Mouse (Mus musculus) T-helper 1 cell (primary cell): ENCODE results near the gene Phlpp2.

ENCODE experiments used
- in situ Hi-C: fragments of 300-600 bp; cut with MboI, MseI; formaldehyde crosslinking; loops from one replicate; pipeline ENCODE4 v1.15.1; 2025; ENCODE audit warnings: high pct_unique_total_duplicates

Gene Phlpp2

DNA sequence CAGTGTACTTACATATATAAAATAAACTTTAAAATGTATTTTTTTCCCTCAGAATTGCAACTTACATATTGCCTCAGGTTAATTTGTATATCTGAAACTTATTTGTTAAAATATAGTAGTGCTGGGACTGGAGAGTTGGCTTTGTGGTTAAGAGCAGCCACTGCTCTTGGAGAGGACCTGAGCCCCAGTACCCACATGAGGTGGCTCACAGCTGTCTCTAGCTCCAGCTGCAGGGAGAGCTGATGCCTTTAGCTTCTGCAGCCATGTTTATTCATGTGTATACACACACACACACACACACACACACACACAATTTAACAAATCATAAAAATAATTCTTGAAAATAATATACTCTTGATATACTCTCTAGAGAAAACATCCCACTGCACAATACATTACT, 34.0 kb downstream of the Phlpp2 start:
- in situ Hi-C loops, result no loop called here

DNA sequence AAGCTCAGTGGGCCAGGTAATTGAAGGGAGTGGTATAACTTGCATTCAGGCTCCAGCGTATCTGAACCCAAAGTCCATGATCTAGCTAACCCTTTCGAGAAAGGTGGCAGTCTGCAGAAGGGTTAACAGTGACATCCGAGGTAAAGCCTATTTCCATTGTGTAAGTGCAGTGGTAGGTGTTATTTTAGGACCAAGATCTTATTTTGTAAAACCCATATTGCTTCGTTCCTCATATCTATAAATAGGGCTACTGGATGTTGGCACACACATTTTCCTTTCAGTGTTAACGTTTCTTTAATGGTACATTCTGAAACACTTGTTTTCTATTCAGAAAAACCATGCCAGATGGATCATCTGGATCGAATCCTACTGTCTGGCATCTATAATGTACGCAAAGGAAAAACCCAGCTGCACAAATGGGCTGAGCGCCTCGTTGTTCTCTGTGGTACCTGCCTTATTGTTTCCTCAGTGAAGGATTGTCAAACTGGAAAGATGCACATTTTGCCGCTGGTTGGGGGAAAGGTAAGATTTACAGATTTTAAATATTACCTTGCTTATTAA, 35.6 kb downstream of the Phlpp2 start:
- in situ Hi-C loops, result no loop called here

DNA sequence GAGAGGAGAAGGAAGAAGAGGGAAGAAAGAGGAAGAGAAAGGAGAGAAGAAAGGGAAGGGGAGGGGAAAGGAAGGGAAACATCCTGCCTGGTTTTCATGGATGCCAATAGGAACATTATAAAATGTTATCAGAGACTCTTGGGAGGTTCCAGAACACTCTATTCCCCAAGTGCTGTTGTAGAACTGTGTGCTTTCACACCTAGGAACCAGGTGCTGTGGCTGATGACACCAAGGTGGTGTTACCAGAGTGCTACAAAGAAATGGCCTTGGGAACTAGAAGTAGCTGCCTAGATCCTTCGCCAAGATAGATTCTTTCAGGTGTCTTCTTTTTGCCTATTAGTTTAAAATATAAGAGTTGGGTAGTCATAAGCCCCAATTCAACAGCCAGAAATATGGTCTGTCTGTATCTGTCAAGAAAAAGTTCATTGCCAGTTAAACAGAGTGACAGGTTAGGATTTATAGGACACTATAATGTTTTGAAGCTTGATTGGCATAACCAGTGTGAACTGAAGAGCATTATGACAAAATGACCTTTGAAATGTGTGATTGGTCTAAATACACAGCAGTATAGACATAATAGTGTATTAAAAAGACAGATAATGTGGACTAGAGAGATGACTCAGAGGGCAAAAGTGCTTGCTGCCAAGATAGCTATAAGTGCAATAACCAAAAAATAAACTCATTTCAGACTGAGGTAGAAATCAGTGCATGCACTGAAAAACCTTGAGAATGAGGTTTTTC, 36.8 kb downstream of the Phlpp2 start:
- in situ Hi-C loops, result no loop called here

DNA sequence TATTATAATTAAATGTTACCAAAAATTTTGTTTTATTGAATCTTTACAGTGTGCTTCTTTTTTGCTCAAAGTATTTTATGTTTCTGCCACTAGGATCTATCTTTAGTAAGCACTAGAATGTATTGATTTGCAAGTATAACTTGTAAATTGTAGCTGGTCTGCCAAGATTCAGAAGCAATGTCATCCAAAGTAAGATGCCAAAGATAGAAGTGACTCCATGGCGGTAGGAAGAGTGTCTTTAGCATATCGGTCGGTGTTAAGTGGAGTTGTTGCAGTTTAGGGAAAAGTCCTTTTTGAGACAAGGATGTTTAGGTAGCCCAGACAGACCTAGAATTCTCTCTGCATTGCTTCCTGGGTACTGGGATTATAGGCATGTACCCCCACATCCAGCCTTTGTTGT, 38.6 kb downstream of the Phlpp2 start:
- in situ Hi-C loops, result no loop called here

DNA sequence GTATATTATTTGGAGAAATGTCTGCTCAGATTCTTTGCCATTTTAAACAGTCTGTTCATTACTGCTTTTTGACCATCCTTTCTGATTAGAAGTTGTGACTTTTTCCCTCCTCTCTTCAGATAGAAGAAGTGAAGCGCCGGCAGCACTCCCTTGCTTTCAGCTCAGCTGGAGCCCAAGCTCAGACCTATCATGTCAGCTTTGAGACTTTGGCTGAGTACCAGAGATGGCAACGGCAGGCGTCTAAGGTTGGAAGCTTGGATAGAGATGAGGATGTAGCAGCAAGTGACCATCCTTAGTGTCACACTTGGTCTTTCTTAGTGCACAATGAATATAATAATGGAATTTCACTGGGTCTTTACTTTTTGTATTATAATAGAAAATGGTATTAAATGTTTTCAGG, 39.0 kb downstream of the Phlpp2 start:
- in situ Hi-C loops, result no loop called here

DNA sequence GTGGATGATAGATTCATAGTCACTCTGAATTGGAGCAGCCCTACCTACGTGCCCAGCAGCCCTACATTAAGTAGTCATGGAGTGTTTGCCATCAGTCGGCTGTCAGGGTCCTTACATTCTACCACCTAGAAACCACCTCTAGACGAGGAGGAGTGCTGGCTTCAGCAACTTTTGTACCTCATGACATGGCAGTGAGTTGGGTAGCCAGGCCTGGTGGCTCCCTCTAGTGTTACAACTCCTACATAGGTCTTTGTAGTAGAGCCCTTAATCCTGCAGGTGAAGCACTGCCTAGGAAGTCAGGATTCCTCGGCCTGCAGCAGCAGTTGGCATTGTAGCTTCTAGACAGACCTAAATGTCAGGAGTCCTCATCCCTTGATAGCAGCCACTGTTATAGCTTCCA, 48.9 kb downstream of the Phlpp2 start:
- in situ Hi-C loops, result no loop called here

DNA sequence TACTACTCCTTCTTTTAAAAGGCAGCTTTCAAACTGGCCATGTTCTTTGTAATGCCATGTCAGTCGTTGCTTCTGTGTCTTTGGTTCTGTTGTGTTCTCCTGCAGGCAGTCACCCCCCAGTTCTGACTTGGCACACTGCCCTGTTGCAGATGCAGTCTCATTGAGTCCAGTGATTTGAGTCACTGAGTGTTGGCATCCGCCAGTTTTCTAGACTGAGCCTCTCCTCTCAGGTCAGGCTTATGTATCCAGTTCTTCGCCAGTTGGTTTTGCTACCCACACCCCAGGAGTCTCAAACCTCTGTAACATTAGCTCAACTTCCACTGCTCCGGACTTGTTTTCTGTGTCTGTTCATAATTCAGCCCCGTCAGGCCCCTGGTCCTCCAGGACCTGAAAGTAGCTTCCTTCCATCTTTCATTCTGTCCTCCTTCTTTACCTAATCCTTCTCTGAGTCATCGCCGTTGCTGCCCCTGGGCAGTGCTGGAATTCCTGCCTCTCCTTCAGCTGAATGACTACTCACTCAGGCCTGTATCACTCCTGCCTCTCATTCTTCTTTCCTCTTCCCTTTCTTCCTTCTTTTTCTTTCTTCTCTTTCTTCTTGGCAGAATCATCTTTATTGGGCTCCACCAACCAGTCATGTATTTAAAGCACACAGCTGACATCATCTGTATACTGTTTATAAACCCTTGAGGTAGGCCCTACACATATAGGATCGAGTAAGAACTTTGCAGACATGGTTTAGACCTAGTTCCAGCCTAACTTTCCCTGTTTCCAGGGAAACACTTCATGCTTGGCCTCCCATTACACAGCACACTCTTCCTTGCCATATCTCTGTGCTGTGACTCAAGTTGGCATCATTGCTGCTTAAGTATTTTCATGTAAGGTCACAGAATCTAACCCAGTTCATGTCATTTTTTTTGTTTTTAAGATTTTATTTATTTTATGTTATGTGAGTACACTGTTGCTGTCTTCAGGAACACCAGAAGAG, 52.4 kb downstream of the Phlpp2 start:
- in situ Hi-C loops, result no loop called here

DNA sequence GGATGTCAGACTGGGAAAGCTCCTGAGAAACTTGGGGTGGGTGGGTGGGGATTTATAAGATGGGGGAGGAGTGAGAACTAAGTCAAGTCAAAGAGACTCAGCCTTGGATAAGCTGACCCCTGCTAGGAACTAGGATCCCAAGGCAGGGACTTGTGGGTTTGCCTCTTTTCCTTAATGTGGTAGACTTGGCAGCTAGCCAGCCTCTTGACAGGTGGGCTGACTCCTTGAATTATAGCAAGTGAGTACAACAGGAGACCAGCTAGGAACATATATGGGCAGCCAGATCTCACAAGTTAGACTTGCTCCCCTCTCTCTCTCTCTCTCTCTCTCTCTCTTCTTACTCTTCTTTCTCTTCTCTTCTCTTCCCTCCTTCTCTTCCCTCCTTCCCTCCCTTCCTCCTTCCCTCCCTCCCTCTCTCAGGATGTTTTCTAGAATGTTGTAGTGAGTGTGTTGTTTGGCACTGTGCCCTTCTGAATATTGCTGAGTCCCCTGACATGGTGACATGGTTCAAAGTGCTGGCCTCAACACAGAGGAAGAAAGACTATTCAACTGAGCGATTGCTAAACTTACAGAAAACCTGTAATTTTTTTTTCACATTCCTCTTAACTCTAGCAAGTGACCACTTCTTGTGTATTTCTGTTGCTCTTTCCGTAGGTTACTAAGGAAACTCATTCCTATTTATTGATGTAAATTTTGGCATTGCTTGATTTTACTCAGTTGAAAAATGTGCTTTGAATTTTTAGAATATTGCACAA, 73.4 kb downstream of the Phlpp2 start:
- in situ Hi-C loops, result no loop called here

DNA sequence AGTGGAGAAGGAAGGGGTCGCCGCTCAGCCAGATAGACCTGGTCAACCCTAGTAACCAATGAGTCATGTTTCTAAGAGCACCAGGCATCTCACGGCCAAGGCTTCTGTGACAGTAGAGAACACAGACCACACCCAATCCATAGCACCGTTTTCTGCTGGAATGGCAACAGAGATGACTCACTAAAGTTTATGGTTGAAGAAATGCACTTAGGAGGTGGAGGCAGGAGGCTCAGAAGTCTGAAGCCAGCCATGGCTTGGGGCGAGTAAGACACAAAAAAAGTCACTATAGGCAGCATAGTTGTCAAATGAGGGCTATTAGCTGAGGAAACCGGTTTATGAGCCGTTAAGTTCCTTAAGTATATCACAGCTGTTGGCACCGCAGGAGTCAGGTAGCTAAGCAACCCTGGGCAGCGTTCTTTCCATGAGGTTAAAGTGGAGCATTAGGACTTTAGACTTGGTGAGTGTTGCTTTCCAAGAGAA, 76.9 kb downstream of the Phlpp2 start:
- in situ Hi-C loops, result no loop called here

DNA sequence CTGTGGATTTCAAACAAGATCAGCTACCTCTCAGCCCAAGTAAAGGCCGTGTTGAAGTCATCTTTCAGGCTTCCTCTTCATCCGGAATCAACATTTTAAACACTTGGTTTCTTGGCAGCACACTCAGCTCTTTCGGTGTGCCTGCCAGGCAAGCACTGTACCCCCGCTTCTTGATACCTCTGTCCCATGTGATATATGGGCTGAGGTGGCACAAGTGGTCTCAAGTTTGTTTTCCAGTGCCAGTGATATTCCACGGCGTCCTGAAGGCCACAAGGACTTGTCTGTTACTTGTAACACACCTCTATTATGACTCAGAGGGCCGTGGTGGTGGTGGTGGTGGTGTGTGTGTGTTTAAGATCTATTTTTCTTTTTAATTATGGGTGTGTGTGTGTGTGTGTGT, 77.4 kb downstream of the Phlpp2 start:
- in situ Hi-C loops, result no loop called here

DNA sequence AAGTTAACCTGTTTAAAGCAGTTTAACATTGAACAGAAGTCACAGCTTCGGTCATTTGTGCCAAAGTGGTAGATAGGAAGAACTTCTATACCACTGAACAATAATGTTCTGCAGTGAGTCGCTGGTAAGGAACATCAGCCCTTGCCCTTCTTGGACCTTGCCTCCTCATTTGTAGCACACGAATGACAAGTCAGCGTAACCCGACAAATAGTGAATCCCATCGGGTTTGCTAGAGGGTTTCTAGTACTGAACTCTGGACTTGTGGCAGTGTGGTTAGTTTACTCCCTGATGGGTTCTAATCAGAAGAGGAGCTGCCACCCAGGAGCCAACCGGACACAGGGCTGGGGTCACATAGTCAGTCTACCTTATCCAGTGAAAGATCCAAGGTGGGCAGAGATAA, 77.9 kb downstream of the Phlpp2 start:
- in situ Hi-C loops, result no loop called here

DNA sequence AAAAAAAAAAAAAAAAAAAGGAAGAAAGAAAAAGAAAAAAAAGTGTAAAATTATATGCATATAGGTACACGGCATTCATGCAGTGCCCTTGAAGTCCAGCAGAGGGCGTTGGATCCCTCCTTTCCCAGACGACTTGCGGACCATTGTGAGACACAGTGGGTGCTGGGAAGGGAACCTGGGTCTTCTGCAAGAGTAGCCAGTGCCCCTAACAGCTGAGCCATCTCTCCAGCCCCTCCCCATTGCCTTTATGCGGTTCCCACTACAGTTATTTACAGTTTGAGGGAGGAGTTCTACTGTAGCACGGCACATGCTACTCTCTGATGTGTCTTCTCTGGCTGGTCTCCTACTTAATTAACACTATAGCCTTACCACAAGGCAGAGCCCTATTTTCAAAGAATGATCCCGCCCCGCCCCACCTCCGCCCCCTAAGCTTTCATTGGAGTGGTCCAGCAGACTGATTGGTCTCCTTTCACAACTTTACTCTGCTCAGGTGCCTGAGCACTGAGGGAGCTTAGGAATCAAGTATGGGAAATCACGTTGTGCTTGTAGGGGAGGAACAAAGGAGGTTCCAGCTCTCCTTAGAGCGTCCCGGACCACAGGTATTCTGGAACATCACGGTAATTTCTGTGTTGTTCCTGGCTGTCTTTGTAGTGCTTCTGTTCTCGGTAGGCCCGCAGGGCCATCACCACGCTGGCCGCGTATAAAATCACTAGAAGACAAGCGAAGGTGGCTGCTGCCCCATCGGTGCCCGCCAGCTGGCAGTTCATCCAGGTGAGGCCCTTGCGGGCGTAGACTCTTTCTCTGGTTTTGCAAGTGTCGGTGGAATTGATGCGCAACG, 79.3 kb downstream of the Phlpp2 start:
- in situ Hi-C loops, result no loop called here

DNA sequence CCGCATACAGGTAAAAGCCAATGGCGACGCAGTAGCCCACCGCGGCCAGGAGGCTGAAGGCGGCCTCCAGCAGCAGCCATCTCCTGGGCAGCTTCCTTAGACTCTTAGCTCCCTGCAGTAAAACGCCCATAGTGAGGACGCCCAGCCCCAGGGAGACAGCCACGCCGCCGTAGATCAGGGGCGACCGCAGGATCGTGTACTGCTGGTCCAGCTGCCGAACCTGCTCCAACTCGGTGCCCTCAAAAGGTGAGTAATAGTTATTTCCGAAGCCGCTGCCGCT, 79.9 kb downstream of the Phlpp2 start:
- in situ Hi-C loops, result no loop called here

DNA sequence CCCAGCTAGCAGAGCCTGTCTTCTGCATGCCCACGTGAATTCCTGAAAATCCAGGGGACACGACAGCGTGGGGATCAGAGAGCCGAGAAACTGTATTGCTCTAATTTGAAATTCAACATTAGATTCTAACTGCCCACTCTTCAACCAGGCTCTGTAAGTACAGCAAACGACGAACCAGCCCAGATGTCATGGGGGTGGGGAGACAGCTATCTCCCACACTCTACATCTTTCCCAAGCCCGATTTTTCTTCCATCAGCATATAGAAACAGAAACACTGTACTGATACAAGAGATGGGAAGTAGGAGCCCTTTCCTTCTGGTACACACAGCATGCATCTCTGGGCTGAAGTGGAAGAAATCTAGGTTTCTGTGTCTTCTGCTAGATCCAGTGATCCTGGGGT, 83.8 kb downstream of the Phlpp2 start:
- in situ Hi-C loops, result no loop called here

DNA sequence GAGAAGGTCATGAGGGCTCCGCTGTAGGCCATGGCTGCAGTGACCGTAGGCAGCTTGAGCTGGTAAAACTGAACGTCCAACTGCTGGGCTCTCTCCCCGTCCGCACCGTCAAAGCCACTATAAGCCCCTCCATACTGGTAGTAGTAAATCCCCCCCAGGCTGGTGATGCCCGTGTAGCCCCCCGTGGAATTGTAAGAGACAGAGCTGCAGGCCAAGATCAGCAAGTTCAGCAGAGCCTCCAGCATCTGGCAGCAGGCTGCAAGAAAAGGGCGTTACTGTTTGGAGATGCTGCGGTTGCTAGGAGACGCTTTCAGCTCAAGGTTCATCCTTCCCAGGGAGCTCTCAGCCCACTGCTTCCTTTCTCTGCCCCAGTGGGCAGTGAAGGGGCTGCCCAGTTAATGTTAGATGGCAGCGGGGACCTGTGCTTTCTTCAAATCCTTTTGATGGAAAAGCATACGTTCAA, 86.2 kb downstream of the Phlpp2 start:
- in situ Hi-C loops, result no loop called here

DNA sequence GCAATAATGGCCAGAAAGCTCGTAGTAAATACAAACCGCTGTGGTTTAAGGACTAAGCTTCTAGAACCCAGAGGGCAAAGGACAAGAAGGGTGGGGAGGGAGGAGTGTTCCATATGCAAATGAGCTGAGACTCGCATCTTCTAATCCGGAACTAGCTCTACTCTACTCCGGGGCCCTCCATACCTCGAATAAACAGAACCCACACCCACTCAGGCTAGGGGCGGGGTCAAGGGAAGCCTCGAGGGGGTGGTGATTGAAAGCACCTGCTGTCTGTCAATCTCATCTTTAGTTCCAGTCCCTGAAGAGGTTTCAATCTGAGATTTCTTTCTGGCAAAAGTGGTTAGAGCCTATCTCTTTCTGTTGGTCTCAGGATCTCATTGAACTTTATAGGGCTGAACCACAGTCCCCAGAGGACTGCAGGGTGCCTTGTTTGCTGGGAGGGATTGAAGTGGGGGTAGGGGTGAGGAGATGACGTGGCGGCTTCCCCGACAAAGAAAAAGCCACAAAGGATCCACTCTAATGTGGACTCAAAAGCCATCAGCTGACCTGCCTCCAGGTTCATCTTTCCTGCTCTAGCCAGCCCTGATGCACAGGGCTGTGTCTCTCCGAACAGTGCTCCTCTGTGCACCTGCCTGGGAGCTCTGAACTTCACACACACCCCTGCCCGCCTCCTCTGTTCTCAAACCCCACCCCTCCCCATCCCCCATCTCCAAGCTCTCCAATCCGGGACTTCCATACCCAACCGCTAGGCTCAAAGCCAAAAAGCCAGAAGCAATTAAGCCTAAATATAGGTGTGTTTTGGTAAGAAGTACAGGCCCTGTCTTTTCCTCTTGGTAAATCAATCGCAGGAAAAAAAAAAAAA, 89.1 kb downstream of the Phlpp2 start:
- in situ Hi-C loops, result no loop called here

DNA sequence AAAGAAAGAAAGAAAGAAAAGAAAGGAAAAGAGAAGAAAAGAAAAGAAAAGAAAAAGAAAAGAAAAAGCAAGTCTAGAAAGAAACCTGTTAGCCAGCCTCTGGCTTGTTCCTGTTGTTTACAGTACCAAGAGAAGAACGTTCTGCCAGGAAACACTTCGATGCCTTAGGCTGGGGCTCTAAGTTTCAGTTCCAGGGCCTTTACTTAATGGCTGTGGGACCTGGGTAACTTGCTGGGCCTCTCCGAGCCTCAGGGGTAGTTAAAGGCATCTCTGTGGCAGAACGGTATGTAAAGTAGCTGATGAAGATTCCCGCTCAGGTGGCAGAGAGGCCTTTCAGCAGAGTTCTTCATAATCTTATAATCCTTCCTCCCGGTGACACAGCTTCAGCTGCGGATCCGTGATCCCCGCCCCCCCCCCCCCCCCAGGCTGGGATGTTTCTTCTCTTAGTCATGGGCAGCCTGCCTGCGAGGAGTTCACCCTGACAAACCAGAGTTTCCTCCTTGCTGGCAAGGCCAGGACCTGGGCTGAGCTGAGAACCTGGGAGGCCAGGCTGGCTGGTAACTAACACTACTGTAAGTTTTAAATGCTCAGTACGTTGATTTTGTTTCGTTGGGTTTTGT, 89.8 kb downstream of the Phlpp2 start:
- in situ Hi-C loops, result no loop called here

DNA sequence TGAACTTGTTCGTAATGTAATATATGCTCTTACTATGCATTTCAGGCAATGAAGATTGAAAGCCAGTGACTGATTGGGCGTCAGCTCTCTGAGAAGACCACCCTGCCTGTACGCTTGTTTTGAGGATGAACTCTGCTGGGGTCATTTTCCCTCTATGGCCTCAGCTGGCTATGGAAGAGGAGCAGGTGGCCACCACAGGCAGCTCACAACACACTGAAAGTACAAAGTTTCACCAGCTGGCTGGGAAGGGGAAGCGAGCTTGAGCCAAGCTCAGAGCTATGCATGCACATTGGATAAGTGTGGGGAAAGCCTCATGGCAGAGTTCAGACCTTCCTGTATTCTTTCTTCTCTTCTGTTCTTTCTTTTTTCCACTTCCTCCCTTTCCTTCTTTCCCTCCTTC, 90.8 kb downstream of the Phlpp2 start:
- in situ Hi-C loops, result no loop called here

DNA sequence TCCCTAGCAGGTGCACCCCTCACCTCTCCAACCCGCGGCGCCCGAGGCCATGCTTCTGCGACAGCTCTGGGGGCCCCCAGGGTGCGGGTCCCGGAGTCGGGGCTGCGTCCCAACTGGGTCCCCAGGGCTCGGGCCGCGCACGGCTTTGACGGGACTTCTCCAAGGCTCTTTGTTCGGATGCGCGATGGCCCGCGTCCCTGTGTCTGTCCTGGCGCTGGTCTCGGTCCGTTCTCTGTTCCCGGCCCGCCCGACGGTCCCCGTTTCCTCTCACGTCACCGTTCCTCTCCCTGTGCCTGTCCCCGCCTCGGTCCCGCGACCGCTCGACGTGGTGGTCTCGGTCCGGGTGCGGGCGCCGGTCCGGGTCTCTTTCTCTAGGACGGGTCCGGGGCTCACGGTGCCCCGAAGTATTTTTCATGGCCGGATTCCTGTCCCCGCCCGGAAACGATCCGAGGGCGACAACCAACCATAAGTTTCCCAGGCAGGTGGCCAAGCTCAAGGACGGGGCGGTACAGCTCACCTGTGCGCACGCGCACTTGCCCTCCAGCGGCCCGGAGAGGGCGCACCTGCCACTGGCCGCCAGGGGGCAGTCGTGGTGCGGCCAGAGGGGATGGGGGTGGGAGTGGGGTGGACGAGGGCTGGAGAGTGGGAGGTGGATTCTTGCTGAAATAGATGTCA, 93.5 kb downstream of the Phlpp2 start, which contains the start of gene Marveld3:
Marveld3 (minus strand) TSS at position 511 of the 675 bp plus-strand sequence.
- in situ Hi-C loops, result no loop called here
